Mouse (Mus musculus) spleen, adult 12 weeks (tissue): ENCODE results near the gene Mfap2.

Experiments
- DNase-seq: peaks from one replicate; pipeline ENCODE4 v3.0.0; 2022; ENCODE audit warnings: low spot score

The Mfap2 gene

GRCm38 (mm10) chr4:141010118-141010517, at the start of gene Mfap2:
Gene Mfap2 (plus strand): TSS chr4:141010418.
- no peak for DNase-seq

GRCm38 (mm10) chr4:140960781-140961466, 49.3 kb upstream of the Mfap2 start, which contains the start of gene Sdhb:
Gene Sdhb (plus strand): TSS chr4:140961203.
- peak; percentile 81 for DNase-seq

- DNase-seq: no peak
These were observed 48.6 kb upstream of the Mfap2 start for GRCm38 (mm10) chr4:140961467-140962206.

GRCm38 (mm10) chr4:140962207-140962909, 47.9 kb upstream of the Mfap2 start:
- no peak for DNase-seq

GRCm38 (mm10) chr4:140962950-140963349, 47.3 kb upstream of the Mfap2 start:
- DNase-seq: no peak

- no peak for DNase-seq
These were observed 46.1 kb upstream of the Mfap2 start for GRCm38 (mm10) chr4:140963941-140964597.

- no peak for DNase-seq
These were observed 45.6 kb upstream of the Mfap2 start for GRCm38 (mm10) chr4:140964620-140965019.

GRCm38 (mm10) chr4:140967386-140968159, 42.6 kb upstream of the Mfap2 start:
- no peak for DNase-seq

- no peak for DNase-seq
These were observed 38.5 kb upstream of the Mfap2 start for GRCm38 (mm10) chr4:140971691-140972090.

- DNase-seq: no peak
These were observed 35.8 kb upstream of the Mfap2 start for GRCm38 (mm10) chr4:140974408-140974807.

GRCm38 (mm10) chr4:140975356-140975755, 34.9 kb upstream of the Mfap2 start:
- no peak for DNase-seq

GRCm38 (mm10) chr4:140977278-140977677, 32.9 kb upstream of the Mfap2 start:
- DNase-seq: no peak

- DNase-seq: no peak
These were observed 32.1 kb upstream of the Mfap2 start for GRCm38 (mm10) chr4:140977886-140978692.

GRCm38 (mm10) chr4:140981605-140982004, 28.6 kb upstream of the Mfap2 start:
- no peak for DNase-seq

GRCm38 (mm10) chr4:140982808-140983207, 27.4 kb upstream of the Mfap2 start:
- DNase-seq: no peak

GRCm38 (mm10) chr4:140983442-140983841, 26.8 kb upstream of the Mfap2 start:
- peak; percentile 65 for DNase-seq

- DNase-seq: no peak
These were observed 25.7 kb upstream of the Mfap2 start for GRCm38 (mm10) chr4:140984544-140984943.

GRCm38 (mm10) chr4:140986024-140986710, 24.1 kb upstream of the Mfap2 start:
- DNase-seq: no peak

- peak; percentile 79 for DNase-seq
These were observed 23.4 kb upstream of the Mfap2 start, which contains the start of gene Atp13a2 for GRCm38 (mm10) chr4:140986711-140987395. Gene Atp13a2 (plus strand): TSS chr4:140986873.
